Mouse (Mus musculus): ENCODE results near the gene Klk1b3. TPM values are rescaled to one million over a fixed set of nuclear protein-coding genes. Genes with fewer than 3 reads are reported as not detected.
"Not testable (repeated sequence)": the region's sequence is repeated elsewhere in the genome, so short reads cannot be mapped to it uniquely, and the experiment has no call there.

Klk1b3 gene
- polyA plus RNA-seq, 1 experiment from 2014 or later = not detected

DNA sequence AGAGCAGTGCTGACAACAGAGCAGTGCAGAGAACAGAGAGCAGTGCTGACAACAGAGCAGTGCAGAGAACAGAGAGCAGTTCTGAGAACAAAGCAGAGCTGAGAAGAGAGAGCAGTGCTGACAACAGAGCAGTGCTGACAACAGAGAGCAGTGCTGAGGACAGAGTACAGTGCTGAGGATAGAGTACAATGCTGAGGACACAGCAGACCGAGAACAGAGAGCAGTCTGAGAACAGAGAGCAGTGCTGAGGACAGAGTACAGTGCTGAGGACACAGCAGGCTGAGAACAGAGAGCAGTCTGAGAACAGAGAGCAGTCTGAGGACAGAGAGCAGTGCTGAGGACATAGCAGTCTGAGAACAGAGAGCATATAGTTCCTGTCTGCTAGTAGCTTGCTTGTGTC lies 42.7 kb downstream of the Klk1b3 start:
- Histone ChIP-seq H3K4me1 (peaks cover 7% of the 10 kb centered on the region), H3K9me3 (no peaks in the 10 kb centered on the region), H3K27ac (no peak overlapping the region), H3K27me3 (ENCODE audit: poor library complexity, severe bottlenecking) (no peaks in the 10 kb centered on the region), H3K36me3 (replicated peaks) (no peaks in the 10 kb centered on the region), H3K4me3 (no peak overlapping the region)
- no peak for DNase-seq (ENCODE audit: extremely low spot score, low spot score)
- 67% methylated on average over 1 of the region's 1 CpGs for WGBS

DNA sequence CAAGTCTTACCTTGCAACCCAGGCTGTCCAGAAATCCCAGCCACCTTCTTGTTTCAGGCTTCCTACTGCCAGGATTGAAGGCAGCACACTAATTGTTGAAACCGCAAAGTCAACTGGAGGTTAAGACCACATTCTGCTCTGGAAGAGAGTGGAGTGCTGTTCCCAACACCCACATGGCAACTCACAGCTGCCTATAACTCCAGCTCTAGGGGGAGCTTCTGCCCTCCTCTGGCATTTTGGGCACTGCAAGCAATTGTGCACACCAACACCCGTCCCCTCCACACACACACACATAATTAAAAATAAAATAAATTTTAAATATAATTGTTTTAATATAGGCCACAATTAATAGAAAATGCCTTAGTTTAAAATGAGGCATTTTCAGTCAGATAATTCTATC lies 43.2 kb downstream of the Klk1b3 start:
- no peak for DNase-seq (ENCODE audit: extremely low spot score, low spot score)
- WGBS = 69% methylated on average over 2 of the region's 2 CpGs
- Histone ChIP-seq H3K4me3 (no peak overlapping the region), H3K36me3 (replicated peaks) (no peaks in the 10 kb centered on the region), H3K9me3 (no peaks in the 10 kb centered on the region), H3K27me3 (ENCODE audit: poor library complexity, severe bottlenecking) (no peaks in the 10 kb centered on the region), H3K27ac (no peak overlapping the region), H3K4me1 (peaks cover 7% of the 10 kb centered on the region)

DNA sequence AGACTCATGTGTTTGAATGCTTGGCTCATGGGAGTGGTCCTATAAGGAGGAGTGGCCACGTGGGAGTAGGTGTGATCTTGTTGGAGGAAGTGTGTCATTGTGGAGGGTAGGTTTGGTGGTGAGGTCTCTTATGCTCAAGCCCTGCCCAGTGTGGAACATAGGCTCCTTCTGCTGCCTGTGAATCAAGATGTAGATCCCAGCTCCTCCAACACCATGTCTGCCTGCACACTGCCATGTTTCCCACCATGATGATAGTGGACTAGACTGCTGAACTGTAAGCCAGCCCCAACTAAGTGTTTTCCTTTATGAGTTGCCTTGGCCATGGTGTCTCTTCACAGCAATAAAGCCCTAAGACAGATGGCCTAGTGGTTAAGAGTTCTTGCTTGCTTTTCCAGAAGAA lies 46.1 kb downstream of the Klk1b3 start:
- no peak overlapping the region for H3K27ac ChIP-seq
- no peak for DNase-seq (ENCODE audit: extremely low spot score, low spot score)
- no peaks in the 10 kb centered on the region for H3K27me3 ChIP-seq (ENCODE audit: poor library complexity, severe bottlenecking)
- 50% methylated on average over 1 of the region's 1 CpGs for WGBS
- no peak overlapping the region for H3K4me3 ChIP-seq
- H3K4me1 ChIP-seq = peaks cover 22% of the 10 kb centered on the region
- H3K9me3 ChIP-seq = no peaks in the 10 kb centered on the region
- peaks cover 14% of the 10 kb centered on the region for H3K36me3 ChIP-seq (replicated peaks)

DNA sequence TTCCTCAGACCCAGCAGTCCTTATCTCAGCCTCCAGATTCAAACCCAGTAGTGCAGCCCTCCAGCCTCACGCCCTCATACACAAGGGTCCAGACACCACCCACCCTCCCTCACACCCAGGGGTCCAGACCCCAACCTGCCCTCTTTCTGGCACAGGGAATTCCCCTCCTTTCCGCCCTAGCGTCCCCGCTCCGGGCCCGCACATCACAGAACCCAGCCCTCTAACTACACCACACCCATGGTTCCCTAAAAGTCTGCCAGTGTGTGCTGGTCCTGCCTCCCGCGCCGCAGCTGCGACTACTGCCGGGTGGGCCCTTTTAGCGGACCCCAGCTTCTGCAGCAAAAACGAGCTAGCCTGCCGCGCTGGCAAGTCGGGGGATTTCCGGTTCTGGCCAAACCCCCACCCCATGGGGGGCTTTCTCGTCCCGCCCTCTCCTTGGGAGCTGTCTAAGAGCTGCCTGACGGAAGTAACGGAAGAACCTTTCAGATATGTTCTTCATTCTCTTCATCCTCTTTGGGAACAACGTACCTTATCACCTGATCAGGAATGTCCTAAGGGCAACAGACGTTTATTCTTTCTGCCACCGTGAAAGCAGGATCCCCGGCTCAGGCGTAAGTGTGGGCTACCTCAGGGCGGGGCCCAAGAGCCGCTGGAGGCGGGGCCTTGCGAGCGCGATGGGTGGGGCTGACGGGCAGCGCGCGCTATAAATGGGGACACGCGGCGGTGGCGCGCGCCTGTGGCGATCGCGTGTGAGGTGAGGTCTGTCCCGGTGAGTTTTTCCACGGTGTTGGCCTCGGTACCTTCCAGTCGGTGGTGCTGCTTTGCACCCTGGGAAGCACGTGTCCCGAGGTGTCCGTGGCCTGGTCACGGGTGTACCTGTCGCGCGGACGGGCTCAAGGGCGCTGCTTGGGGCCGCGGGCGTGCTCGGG lies 48.3 kb downstream of the Klk1b3 start, which contains the start of the genes 1700028J19Rik and 2410002F23Rik:
Gene 1700028J19Rik (minus strand): TSS at position 641 of the 929 bp plus-strand sequence.
Gene 2410002F23Rik (plus strand): TSS at position 668 of the 929 bp plus-strand sequence.
- peak within 1 kb of the TSS; percentile 98 for H3K27ac ChIP-seq
- H3K4me1 ChIP-seq = peaks cover 24% of the 10 kb centered on the region
- H3K27me3 ChIP-seq (ENCODE audit: poor library complexity, severe bottlenecking) = no peaks in the 10 kb centered on the region
- no peaks in the 10 kb centered on the region for H3K9me3 ChIP-seq
- under 1% methylated on average over 62 of the region's 62 CpGs for WGBS
- H3K36me3 ChIP-seq (replicated peaks) = peaks cover 36% of the 10 kb centered on the region
- H3K4me3 ChIP-seq = peak within 1 kb of the TSS; percentile 92
- DNase-seq (ENCODE audit: extremely low spot score, low spot score) = peak; percentile 89

DNA sequence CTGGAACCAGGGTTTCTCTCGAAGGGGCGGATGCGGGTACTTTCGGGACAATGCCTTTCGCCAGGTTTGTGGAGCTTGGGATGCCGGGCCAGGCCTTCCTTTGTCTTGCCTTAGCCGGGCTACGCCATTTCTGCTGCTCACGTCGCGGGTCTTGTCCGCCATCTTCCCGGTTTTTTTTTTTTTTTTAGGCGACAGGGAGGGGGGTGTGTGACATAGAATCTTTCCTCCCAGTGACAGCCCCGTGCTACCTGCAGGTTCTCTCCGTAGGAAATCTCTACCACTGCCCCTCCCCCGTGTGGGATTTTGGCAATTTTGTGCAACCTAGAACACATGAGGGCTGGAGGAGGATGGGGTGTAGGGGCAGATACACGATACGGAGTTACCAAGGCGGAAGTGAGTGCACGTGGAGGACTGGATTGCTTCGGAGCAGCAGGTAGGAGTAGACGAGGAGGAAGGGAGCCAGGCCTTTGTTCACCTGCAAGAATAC lies 49.0 kb downstream of the Klk1b3 start:
- Histone ChIP-seq H3K4me1 (peaks cover 24% of the 10 kb centered on the region), H3K27me3 (ENCODE audit: poor library complexity, severe bottlenecking) (no peaks in the 10 kb centered on the region), H3K27ac (peak overlapping the region; percentile 98), H3K4me3 (peak overlapping the region; percentile 92), H3K9me3 (no peaks in the 10 kb centered on the region), H3K36me3 (replicated peaks) (peaks cover 42% of the 10 kb centered on the region)
- peak; percentile 73 for DNase-seq (ENCODE audit: extremely low spot score, low spot score)
- WGBS = under 1% methylated on average over 23 of the region's 23 CpGs

DNA sequence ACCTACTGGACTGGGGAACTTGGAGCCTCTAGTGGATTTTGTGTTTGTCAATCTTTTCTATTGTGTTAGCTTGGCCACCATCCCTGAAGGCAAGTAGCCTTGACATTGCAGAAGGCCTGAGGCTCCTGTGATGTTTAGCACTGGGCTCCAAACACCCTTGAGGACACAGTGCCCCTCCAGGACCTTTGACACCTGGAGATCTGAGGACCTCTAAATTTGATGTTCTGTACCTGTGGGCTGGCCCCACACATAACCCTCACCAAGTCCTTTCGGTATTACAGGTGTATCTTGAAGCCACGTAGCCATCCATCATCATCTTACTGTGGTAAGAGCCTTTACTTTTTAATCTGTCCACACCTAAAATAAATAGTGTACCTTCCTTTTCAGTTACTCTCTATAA lies 50.0 kb downstream of the Klk1b3 start:
- DNase-seq (ENCODE audit: extremely low spot score, low spot score) = no peak
- Histone ChIP-seq H3K27ac (no peak overlapping the region), H3K9me3 (no peaks in the 10 kb centered on the region), H3K4me3 (peak overlapping the region; percentile 92), H3K36me3 (replicated peaks) (peaks cover 52% of the 10 kb centered on the region), H3K4me1 (peaks cover 30% of the 10 kb centered on the region), H3K27me3 (ENCODE audit: poor library complexity, severe bottlenecking) (no peaks in the 10 kb centered on the region)
- WGBS = 95% methylated on average over 2 of the region's 2 CpGs

DNA sequence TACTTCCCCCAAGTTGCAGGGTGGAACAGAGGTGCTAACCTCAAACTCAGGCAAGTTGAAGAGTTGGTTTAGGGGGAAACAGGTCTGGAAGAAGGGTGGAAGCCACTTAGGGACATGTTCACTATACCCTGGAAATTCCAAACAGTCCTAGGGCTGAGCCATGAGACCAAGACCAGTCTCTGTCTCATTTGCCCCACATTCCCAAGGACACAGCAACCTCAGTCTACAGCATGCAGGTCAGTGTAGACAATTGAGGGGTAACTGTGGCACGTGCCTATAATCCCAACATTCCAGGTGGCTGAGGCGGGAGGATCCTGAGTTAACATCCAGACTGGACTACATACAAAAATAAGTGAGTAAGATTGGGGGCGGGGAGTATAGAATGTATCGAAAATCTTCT lies 51.3 kb downstream of the Klk1b3 start:
- peaks cover 30% of the 10 kb centered on the region for H3K4me1 ChIP-seq
- no peaks in the 10 kb centered on the region for H3K27me3 ChIP-seq (ENCODE audit: poor library complexity, severe bottlenecking)
- H3K9me3 ChIP-seq = no peaks in the 10 kb centered on the region
- no peak overlapping the region for H3K27ac ChIP-seq
- peaks cover 64% of the 10 kb centered on the region for H3K36me3 ChIP-seq (replicated peaks)
- 92% methylated on average over 4 of the region's 4 CpGs for WGBS
- no peak for DNase-seq (ENCODE audit: extremely low spot score, low spot score)
- no peak overlapping the region for H3K4me3 ChIP-seq

DNA sequence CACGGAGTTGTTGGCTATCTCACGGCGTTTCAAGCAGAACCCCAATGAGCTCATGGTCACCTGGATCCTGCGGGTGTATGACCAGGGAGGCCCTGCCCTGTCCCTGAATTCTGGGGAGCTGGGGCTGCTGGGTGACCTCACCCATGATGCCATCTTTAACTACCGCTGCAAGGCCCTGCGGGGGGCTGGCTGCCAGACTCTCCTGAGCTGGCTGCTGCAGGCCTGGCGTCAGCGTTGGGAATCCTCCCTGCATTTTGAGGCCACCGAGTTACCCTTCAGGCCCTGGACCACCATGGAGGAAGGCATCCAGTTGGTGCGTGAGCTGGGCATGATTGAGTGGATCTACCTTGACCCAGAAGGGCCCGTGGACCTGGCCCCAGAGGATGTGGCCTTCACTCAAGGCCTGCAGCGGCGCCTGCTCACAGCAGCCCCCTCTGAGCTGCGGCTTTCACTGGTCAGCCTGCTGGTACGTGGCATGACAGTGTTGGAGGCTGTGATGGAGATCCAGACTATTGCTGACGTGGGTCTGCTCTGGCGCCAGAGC lies 52.8 kb downstream of the Klk1b3 start:
- H3K9me3 ChIP-seq; H3K4me3 ChIP-seq; H3K27ac ChIP-seq; H3K27me3 ChIP-seq (ENCODE audit: poor library complexity, severe bottlenecking); DNase-seq (ENCODE audit: extremely low spot score, low spot score): not testable (repeated sequence)
- Histone ChIP-seq H3K4me1 (peaks cover 23% of the 10 kb centered on the region), H3K36me3 (replicated peaks) (peaks cover 77% of the 10 kb centered on the region)
- 93% methylated on average over 17 of the region's 17 CpGs for WGBS

Other genes starting within 250 kb of the Klk1b3 start
- gene Klk1b8, start 247.5 kb upstream of the Klk1b3 start, polyA plus RNA-seq (2016; fragmentation: Nextera tagmentation; extraction: Ambion mirVana) = not detected in 2 replicates
- not detected in 2 replicates for gene Klk1b1, start 231.4 kb upstream of the Klk1b3 start, polyA plus RNA-seq (2016; fragmentation: Nextera tagmentation; extraction: Ambion mirVana)
- gene Klk1b9, start 222.1 kb upstream of the Klk1b3 start, polyA plus RNA-seq (2016; fragmentation: Nextera tagmentation; extraction: Ambion mirVana) = not detected in 2 replicates
- not detected in 2 replicates for gene Klk1b11, start 202.3 kb upstream of the Klk1b3 start, polyA plus RNA-seq (2016; fragmentation: Nextera tagmentation; extraction: Ambion mirVana)
- gene Klk1b26, start 186.0 kb upstream of the Klk1b3 start, polyA plus RNA-seq (2016; fragmentation: Nextera tagmentation; extraction: Ambion mirVana) = not detected in 2 replicates
- not detected in 2 replicates for gene Klk1b27, start 145.9 kb upstream of the Klk1b3 start, polyA plus RNA-seq (2016; fragmentation: Nextera tagmentation; extraction: Ambion mirVana)
- not detected in 2 replicates for gene Klk1b21, start 95.9 kb upstream of the Klk1b3 start, polyA plus RNA-seq (2016; fragmentation: Nextera tagmentation; extraction: Ambion mirVana)
- not detected in 2 replicates for gene Klk1b22, start 85.5 kb upstream of the Klk1b3 start, polyA plus RNA-seq (2016; fragmentation: Nextera tagmentation; extraction: Ambion mirVana)
- gene Klk1b16, start 61.4 kb upstream of the Klk1b3 start, polyA plus RNA-seq (2016; fragmentation: Nextera tagmentation; extraction: Ambion mirVana) = not detected in 2 replicates
- gene Klk1b24, start 10.0 kb upstream of the Klk1b3 start, polyA plus RNA-seq (2016; fragmentation: Nextera tagmentation; extraction: Ambion mirVana) = not detected in 2 replicates
- not detected in 2 replicates for gene Klk1b4, start 9.2 kb downstream of the Klk1b3 start, polyA plus RNA-seq (2016; fragmentation: Nextera tagmentation; extraction: Ambion mirVana)
- not detected in 2 replicates for gene Klk1b5, start 17.8 kb downstream of the Klk1b3 start, polyA plus RNA-seq (2016; fragmentation: Nextera tagmentation; extraction: Ambion mirVana)
- gene Klk1, start 27.2 kb downstream of the Klk1b3 start, polyA plus RNA-seq (2016; fragmentation: Nextera tagmentation; extraction: Ambion mirVana) = not detected in 2 replicates
- gene Gm36864, start 38.0 kb downstream of the Klk1b3 start, polyA plus RNA-seq (2016; fragmentation: Nextera tagmentation; extraction: Ambion mirVana) = not detected in 2 replicates
- gene 1700028J19Rik, start 48.5 kb downstream of the Klk1b3 start, polyA plus RNA-seq (2016; fragmentation: Nextera tagmentation; extraction: Ambion mirVana) = 1.3 and 1.4 TPM in 2 replicates
- gene 2410002F23Rik, start 48.5 kb downstream of the Klk1b3 start, polyA plus RNA-seq (2016; fragmentation: Nextera tagmentation; extraction: Ambion mirVana) = 197 and 209 TPM in 2 replicates
- gene Acp4, start 59.2 kb downstream of the Klk1b3 start, polyA plus RNA-seq (2016; fragmentation: Nextera tagmentation; extraction: Ambion mirVana) = 0.12 TPM in 1 of 2 replicates, not detected in the other
- 1.2 TPM in 1 of 2 replicates, not detected in the other for gene Gm15517, start 63.3 kb downstream of the Klk1b3 start, polyA plus RNA-seq (2016; fragmentation: Nextera tagmentation; extraction: Ambion mirVana)
- gene Clec11a, start 108.7 kb downstream of the Klk1b3 start, polyA plus RNA-seq (2016; fragmentation: Nextera tagmentation; extraction: Ambion mirVana) = 2.5 and 2.9 TPM in 2 replicates
- 1.4 TPM in 2 replicates for gene Shank1, start 112.1 kb downstream of the Klk1b3 start, polyA plus RNA-seq (2016; fragmentation: Nextera tagmentation; extraction: Ambion mirVana)
- gene Syt3, start 185.9 kb downstream of the Klk1b3 start, polyA plus RNA-seq (2016; fragmentation: Nextera tagmentation; extraction: Ambion mirVana) = 3.2 and 4.1 TPM in 2 replicates
- gene 1700008O03Rik, start 187.6 kb downstream of the Klk1b3 start, polyA plus RNA-seq (2016; fragmentation: Nextera tagmentation; extraction: Ambion mirVana) = 1.6 and 2.1 TPM in 2 replicates
- 1.8 and 2.1 TPM in 2 replicates for gene Lrrc4b, start 230.8 kb downstream of the Klk1b3 start, polyA plus RNA-seq (2016; fragmentation: Nextera tagmentation; extraction: Ambion mirVana)